Mouse (Mus musculus) spleen, postnatal 4 days (tissue): ENCODE measurements around the gene Fyb2.

Source experiments
- DNase-seq, 2 experiments: peaks; one replicate each; pipeline ENCODE4 v3.0.0; 2022; ENCODE audit warnings: low spot score in 2 of 2

Gene Fyb2

DNA sequence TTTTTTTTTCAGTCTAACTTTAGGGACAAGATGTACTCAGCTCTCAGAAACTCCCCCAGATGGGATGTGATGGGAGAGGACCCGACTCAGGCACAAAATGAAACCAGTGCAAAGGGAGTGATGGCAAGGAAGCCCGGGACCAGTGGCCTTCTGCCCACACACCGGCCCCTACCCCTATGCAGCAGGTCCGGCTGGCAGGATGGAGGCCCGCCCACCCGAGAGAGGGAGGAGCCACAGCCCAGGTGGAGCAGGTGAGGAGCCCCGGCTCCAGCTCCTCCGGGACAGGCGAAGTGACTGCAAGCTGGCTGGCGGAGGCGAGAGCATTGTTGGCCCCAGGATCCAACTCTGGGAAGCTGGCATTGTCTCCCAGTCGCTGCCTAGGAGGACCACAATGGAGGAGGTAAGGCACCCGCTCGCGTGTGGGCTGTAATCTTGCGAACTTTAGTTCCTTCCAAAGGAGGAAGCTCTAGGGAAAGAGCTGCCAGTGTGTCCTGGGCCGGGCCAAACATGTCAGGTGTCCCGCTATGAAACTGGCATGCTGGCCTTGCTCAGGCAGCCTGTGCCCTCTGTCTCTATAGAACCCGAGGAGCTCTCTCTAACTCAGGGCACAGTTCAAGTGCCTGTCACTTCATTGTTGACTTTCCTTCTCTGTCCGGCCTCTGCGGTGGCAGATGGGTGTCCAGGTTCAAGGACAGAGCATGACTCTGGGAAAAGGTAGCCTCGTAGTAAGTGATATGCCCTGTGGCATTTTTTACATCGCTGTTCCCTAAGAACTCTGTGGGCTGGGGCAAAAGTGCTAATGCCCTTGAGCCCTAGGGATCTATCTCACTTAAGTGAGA is at the start of gene Fyb2:
TSS of gene Fyb2 (plus strand) at position 166 of the 839 bp plus-strand sequence.
- DNase-seq: no peak

DNA sequence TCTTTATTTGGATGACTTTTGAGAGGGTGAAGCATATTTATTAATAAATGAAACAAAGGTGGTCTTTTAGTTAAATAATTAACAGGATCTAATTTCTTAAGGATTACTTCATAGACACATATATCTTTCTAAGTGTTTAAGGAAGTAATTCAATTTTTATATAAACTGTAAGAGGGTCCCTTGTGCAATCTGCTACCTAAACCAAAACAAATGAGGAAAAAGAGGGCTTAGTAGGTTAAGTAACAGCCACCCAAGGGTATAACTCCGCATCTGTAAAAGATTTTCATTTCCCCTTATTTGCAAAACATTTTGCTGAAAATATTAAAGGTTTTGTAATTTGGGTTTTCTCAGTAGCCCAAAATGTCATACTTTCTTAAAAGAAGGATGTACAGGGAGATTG is 48.9 kb upstream of the Fyb2 start:
- DNase-seq: no peak

- no peak for DNase-seq
Measured at GRCm38 (mm10) chr4:104869581-104869980, 43.7 kb upstream of the Fyb2 start.

DNA sequence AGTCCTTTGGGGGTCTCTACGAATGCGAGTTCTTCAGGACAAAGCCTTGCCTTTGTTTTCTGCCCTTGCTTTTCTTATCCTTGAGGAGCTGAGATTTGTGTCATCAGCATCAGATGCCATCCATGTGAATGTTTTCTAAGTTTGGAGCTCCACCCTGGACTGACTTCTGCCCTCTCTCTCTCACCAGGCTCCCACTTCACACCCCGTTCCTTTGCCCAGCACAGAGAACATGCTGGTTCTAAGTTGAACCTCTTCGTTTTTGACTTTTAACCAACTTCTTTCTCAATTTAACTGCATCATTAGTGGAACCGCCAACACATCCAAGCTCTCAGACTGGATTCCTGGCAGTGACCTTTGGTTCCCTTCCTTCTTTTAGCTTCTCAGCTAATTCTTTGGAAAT is 43.1 kb upstream of the Fyb2 start:
- no peak for DNase-seq

DNA sequence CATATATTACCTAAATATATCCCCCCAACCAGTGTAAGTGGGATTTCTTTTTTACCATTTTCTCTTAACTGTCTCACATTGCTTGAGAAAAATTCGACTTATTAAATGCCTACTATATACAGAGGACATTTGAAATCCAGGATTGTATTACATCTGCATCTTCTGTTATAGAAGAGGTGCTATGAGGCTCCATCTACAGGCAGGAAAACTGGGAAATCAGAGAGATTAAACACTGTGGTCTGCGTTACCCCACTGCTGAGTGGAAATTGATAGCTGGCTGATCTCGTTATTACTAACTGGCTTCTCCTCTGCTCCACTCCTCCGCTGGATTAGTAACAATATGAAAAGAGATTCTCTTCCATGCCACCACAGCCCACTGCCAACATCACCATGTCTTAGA is 37.4 kb upstream of the Fyb2 start:
- DNase-seq: no peak

DNA sequence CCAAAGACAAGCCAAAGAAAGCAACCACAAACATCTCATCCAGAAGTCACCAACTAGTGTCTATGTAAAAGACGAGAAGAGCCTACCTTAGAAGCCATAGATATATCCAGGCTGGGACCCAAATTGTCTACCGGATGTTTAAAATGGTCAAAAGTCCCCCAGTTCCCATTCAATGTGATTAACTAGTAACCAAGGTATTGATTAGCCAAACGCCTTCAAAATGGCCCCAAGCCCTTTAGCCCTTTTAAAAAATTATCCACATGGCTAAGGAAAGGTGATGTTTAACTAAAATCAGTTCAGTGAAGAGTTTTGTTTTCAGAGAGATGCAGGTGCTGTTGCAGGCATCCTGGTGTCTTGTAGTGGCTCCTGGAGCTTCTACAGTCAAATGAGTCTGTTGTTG is 36.9 kb upstream of the Fyb2 start, which contains the start of gene C8a:
TSS of gene C8a (minus strand) at position 76 of the 400 bp plus-strand sequence.
- no peak for DNase-seq

- no peak for DNase-seq
Measured at GRCm38 (mm10) chr4:104887486-104887885, 25.8 kb upstream of the Fyb2 start.

GRCm38 (mm10) chr4:104888499-104889262 is 24.6 kb upstream of the Fyb2 start:
- no peak for DNase-seq

DNA sequence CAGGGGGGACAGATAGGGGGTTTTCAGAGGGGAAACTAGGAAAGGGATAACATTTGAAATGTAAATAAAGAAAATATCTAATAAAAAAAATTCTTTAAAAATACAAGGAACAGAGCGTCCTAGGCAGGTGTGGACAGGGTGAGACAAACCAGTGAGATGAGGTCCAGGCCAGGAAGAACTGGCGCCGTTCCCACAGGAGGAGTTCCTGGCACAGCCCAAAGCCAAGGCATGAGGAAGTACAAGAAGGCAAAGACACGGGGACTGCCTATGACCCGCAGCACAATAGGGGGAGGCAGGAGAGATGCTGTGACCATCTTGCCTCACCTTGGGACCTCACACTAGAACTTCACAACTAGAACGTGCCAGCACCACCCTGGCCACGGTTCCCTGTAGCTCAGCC is 21.5 kb upstream of the Fyb2 start:
- DNase-seq: no peak

DNA sequence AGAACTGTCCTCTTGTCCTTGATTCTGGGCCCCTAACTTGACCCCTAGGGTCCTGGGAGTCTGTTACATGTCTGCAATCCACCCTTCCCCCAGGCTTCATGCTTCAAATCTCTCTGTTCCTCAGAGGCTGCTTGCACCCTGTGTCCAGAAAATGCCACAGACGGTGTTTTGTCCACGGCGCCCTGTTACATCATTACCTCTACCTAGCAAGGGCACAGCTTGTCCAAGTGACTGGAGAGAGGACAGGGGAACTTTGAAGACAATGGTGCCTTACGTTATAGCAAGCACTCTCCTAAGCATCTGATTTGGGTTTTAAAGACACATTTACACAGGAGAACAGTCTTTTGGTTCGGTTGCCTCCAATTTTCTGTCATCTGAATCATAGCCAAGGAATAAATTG is 19.7 kb upstream of the Fyb2 start:
- DNase-seq: no peak

- DNase-seq: no peak
Measured at GRCm38 (mm10) chr4:104894004-104894734, 19.1 kb upstream of the Fyb2 start.

GRCm38 (mm10) chr4:104902836-104903235 is 10.4 kb upstream of the Fyb2 start:
- DNase-seq: no peak

DNA sequence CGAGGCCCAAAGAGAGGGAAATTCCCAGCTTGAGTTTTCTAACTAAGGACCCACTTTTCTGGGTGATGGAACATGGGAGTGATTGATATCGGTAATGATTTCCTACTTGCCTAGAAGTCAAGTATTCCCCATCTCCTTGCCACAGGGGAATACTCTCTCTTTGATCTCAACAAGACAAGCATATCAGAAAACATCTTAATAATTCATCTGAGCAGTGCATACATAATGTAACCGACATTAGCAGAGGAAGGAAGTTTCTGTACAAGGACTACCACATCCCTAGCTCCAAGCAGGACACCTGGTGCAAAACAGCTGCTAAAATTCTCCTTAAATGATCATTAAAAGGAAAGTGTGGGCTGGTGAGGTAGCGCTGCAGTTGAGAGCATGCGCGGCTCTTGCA is 8.2 kb upstream of the Fyb2 start:
- DNase-seq: no peak

DNA sequence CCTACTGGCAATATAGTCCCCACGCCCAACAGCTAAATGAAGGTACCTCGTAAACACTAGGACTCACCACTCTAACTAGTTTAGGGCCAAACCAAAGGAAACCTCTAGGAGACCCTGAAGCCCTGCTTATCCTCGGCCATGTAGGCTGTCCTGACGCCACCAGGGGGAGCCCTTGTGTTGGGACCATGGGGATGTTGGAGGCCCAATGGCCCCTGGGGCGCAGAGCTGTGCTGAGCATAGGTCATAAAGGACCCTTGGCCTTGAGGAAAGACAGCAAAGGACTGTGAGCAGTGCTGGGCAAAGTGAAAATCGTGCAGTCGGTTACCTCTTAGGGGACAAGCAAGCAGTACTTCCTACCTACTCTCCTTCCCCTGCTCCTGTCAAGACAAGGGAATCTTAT is 1.6 kb upstream of the Fyb2 start:
- DNase-seq: peak; percentile 51 to 82

DNA sequence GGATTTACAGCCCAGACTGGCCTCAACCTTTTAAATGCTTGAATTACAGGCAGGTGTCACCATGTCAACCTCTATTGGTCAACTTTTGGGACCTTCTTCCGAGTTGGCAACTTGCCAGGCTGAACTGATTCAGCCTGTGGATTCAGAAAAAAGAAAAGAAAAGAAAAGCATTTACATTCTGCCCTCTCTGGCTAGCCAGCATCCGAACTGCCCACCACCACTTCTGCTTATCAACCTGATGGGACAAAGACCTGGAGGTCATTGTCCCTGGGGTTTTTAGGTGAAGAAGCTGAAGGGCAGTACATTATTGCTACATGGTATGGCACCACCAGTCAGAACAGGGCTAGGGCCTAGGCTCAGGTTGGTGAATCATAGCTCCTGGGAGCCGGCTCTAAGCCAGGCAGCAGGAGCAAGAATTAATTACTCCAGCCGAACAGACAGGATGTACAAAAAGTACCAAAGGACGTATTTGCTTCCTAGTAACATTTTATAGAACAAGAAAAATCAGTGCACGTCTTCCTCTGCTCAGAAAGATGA is 1.5 kb downstream of the Fyb2 start:
- DNase-seq: no peak

DNA sequence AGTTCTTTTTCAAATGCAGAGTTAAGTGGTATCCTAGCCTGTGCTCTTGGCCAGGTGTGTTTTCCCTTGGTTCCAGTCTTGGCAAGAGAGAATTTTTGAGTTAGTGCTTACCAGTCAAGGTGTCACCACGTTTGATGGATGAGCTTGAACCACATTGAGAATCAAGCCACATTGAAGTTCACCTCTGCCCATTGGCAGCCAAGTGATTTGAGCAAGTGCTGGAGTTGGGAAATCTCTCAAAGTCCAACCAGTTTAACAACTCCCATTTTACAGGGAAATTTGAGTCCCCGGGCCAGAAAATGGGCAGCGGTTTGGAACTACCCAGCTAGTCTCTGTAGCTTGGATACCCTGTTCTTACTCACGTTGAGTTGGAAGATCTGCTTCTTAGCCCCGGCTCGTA is 4.8 kb downstream of the Fyb2 start:
- no peak for DNase-seq

DNA sequence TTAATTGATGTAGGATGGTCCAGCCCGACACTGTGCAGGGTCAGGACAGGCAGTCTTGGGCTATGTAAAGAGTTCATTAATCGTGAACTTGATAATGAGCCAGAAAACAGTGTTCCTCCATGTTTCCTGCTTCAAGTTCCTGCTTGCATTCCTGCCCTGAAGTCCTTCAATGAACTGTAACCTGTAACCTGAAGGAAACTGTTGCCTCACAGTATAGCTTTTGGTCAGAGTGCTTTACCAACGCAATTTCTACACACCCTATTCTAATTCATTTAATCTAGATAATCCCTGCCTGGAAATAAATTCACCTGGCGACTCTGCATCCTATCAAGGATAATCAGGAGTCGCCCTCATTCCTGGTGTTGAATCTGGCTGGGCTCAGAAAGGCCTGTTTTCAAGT is 12.1 kb downstream of the Fyb2 start:
- no peak for DNase-seq

DNA sequence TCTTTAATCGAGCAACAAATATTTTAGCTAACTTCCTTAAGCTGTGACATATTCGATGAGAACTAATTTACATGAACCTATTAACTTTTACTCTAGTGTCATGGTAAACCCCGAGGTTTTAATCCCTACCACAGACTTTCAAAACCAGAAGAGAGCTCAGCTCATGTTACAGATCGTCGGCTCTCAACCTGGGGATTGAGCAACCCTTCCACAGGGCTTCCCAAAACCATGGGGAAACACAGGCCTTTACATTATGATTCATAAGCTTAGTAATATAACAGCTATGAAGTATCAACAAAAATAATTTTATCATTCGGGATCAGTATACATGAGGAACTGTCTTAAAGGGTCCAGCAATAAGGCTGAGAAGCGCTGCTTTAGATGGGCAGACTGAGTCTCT is 15.9 kb downstream of the Fyb2 start:
- no peak for DNase-seq

DNA sequence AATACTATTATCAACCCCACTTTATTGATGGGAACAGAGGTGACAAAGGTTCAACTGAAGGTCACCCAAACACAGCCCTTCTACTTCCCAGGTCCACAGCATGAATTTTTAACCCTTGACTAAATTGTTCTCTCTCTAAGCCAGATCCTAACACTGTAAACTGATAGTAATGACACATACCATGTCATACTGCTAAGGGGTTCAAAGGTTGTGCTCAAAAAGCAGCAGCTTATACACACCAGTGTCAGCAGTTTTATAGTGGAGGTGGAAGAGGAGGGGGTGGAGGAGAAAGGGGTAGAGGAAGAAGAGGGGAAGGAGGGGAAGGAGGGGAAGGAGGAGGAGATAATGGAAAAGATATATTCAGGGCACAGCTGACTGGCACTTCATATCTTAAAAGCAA is 20.4 kb downstream of the Fyb2 start:
- no peak for DNase-seq

DNA sequence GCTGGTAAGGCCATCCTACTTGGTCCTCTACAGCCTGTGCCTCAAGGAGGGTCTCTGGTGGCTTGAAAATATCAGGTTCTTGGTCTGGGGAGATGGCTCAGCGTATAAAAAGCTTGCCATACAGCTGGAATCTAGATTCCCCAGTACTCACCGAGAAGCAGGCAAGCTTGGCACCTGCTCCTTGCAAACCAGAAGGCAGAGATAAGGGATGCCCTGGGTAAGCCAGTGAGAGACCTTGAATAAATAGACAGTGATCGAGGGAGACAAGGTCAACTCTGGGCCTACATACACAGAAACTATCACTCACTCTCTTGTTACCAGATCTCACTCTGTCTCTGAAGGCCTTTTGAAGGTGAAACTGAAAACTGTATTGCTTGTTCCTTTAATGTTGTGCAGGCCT is 21.7 kb downstream of the Fyb2 start:
- no peak for DNase-seq

DNA sequence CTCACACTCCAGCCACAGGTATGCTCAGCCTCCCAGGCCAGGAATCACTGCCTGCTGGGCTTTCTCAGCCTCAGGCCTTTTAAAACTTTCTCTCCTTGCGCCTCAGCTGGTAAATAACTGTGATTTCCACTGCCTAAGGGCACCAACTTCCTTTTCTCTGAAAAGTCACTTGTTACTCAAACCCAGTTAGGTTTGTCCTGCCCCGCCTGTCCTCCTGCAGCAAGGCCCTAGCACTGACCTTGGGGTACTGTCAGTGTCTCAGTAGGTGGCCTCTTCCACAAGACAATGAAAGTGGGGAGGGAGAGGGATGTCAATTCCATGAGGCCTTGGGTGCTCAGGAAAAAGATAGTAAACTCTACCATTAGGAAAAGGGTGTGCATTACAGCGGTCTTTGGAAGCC is 22.2 kb downstream of the Fyb2 start:
- DNase-seq: no peak

DNA sequence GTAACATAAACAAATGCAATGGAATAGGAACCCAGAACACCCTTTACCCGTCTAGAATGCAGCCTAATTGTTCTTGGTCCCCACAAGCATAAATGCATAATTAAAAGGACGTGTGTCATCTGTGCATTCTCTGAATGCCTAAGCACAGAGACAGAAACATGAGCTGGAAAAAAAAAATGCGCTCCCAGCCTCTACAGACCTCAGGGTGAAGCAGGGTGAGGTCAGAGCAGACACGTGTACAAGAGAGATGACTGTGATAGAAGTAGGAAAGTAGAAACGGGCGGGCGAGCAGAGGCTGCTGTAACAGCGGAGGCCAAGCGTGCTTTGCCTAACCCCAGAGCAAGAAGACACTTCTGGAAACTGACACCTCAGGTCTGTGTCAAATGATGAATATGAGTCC is 22.8 kb downstream of the Fyb2 start:
- no peak for DNase-seq
